Mouse (Mus musculus) kidney, adult 2 months (tissue): Measurements from ENCODE around the gene Iqcn.

Experiments
- CTCF ChIP-seq: fragments of 200-500 bp; conservative IDR thresholded peaks from 2 replicates; pipeline ENCODE4 v1.5.1; 2011; ENCODE audit warnings: low read depth, mild to moderate bottlenecking, control low read depth, low read length, moderate library complexity, mixed read lengths; ENCODE audit not compliant: insufficient read depth, insufficient read length
- POLR2A ChIP-seq: fragments of 200-500 bp; IDR thresholded peaks from one replicate; pipeline ENCODE4 v1.6.1; 2011; ENCODE audit warnings: low read depth, low read length, control low read depth

GRCm38 (mm10) chr8:70721601-70722000 is 18.3 kb downstream of the Iqcn start:
- no peak for TF ChIP-seq CTCF
- no peak for TF ChIP-seq POLR2A
